Mouse (Mus musculus): ENCODE measurements around the gene Hgd. TPM values are rescaled to one million over a fixed set of nuclear protein-coding genes. Genes with fewer than 3 reads are reported as not detected.

The Hgd gene
- polyA plus RNA-seq, 1 experiment from 2014 or later = not detected

GRCm38 (mm10) chr16:37590921-37591320, 11.0 kb downstream of the Hgd start:
- Histone ChIP-seq H3K9me3 (ENCODE audit: control insufficient read depth, low read length) (no peaks in the 10 kb centered on the region), H3K4me3 (ENCODE audit: low read length) (no peak overlapping the region), H3K9ac (ENCODE audit: low read depth, low read length) (no peak overlapping the region), H3K4me2 (ENCODE audit: low read length) (no peak overlapping the region), H3K4me1 (ENCODE audit: control insufficient read depth, insufficient read depth, low read depth, low read length) (peaks cover 2% of the 10 kb centered on the region; the same call in 1 of the 2 replicates), H3K36me3 (ENCODE audit: control insufficient read depth, insufficient read depth, low read length) (no peaks in the 10 kb centered on the region), H3K27ac (ENCODE audit: low read depth, low read length) (peak overlapping the region; percentile 13; the same call in 1 of the 2 replicates), H3K27me3 (replicated peaks; ENCODE audit: control insufficient read depth, insufficient read depth, low read length) (no peaks in the 10 kb centered on the region)
- ATAC-seq = peak; percentile 84
- WGBS = 61% methylated on average over 3 of the region's 3 CpGs

- no peak overlapping the region; the same call in 1 of the 2 replicates for H3K27ac ChIP-seq (ENCODE audit: low read depth, low read length)
- H3K9ac ChIP-seq (ENCODE audit: low read depth, low read length) = no peak overlapping the region
- no peaks in the 10 kb centered on the region for H3K36me3 ChIP-seq (ENCODE audit: control insufficient read depth, insufficient read depth, low read length)
- 0 out of 2 replicates have a peak, but pooled peaks have one; percentile 6 for ATAC-seq
- H3K4me3 ChIP-seq (ENCODE audit: low read length) = no peak overlapping the region
- no peaks in the 10 kb centered on the region for H3K9me3 ChIP-seq (ENCODE audit: control insufficient read depth, low read length)
- H3K4me2 ChIP-seq (ENCODE audit: low read length) = no peak overlapping the region
- no peaks in the 10 kb centered on the region for H3K27me3 ChIP-seq (replicated peaks; ENCODE audit: control insufficient read depth, insufficient read depth, low read length)
- H3K4me1 ChIP-seq (ENCODE audit: control insufficient read depth, insufficient read depth, low read depth, low read length) = peaks cover 2% of the 10 kb centered on the region; the same call in 1 of the 2 replicates
- 90% methylated on average over 8 of the region's 8 CpGs for WGBS
Measured at GRCm38 (mm10) chr16:37591551-37591950, 11.6 kb downstream of the Hgd start.

DNA sequence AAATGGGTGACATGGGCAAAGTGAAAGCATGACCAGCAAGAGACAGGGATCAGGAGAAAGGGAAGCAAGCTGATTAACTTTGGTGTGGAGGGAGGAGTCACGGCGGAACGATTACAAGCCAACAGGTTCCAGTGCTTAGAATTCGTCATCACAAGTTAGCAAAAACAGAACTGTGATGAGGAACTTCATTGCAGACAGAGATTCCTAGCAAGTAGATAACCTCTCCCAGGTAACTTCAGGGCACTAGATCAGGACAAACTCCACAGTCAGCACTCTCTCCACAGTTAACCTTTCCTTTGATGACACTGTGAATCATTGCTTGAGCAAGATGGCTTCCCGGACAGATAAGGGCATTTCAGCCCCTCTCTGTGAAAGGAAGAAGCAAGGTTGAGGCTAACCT, 17.5 kb downstream of the Hgd start:
- H3K27ac ChIP-seq (ENCODE audit: low read depth, low read length) = no peak overlapping the region
- H3K4me3 ChIP-seq (ENCODE audit: low read length) = no peak overlapping the region
- no peak overlapping the region for H3K4me2 ChIP-seq (ENCODE audit: low read length)
- H3K9me3 ChIP-seq (ENCODE audit: control insufficient read depth, low read length) = no peaks in the 10 kb centered on the region
- H3K27me3 ChIP-seq (replicated peaks; ENCODE audit: control insufficient read depth, insufficient read depth, low read length) = no peaks in the 10 kb centered on the region
- no peak overlapping the region for H3K9ac ChIP-seq (ENCODE audit: low read depth, low read length)
- no peak for ATAC-seq
- no peaks in the 10 kb centered on the region for H3K36me3 ChIP-seq (ENCODE audit: control insufficient read depth, insufficient read depth, low read length)
- H3K4me1 ChIP-seq (ENCODE audit: control insufficient read depth, insufficient read depth, low read depth, low read length) = no peaks in the 10 kb centered on the region
- WGBS = 80% methylated on average over 5 of the region's 5 CpGs

DNA sequence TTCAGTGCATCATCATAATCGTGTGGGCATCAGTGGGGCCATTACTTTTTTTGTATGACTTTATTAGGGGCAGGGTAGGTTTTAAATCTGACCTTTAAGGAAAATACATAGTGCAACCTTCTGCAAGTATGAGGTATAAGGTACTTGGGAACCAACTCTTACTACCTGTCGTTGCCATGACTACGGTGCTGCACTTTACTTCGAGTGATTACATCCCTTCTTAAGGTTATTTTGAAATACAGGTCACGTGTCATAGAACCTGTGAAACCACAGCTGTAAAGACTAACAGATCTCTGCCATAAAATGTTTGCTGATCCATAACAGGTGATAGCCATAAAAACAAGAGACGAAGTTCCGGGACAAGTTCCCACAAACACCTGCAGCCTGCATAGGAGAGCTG, 18.5 kb downstream of the Hgd start:
- Histone ChIP-seq H3K27me3 (replicated peaks; ENCODE audit: control insufficient read depth, insufficient read depth, low read length) (no peaks in the 10 kb centered on the region), H3K4me2 (ENCODE audit: low read length) (no peak overlapping the region), H3K9me3 (ENCODE audit: control insufficient read depth, low read length) (no peaks in the 10 kb centered on the region), H3K9ac (ENCODE audit: low read depth, low read length) (no peak overlapping the region), H3K4me3 (ENCODE audit: low read length) (no peak overlapping the region), H3K36me3 (ENCODE audit: control insufficient read depth, insufficient read depth, low read length) (no peaks in the 10 kb centered on the region), H3K27ac (ENCODE audit: low read depth, low read length) (no peak overlapping the region), H3K4me1 (ENCODE audit: control insufficient read depth, insufficient read depth, low read depth, low read length) (no peaks in the 10 kb centered on the region)
- 91% methylated on average over 7 of the region's 7 CpGs for WGBS
- no peak for ATAC-seq

DNA sequence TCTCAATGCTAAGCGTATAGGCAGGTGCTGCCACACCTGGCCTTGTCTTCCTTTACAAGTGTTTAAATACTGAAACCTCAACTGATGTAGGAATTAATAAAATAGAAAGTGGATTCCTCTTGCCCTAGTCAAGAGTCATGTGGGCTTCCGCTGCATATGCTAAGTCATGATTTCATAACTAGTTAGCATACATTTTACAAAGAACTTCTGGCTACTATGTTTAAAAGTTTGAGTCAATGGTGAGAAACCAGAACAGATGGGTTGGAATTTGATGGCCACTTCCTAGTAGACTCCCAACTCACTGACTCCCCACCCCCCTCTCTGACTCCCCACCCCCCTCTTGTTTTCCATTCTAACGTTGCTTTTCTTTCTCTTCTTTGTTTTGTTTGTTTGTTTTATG, 19.4 kb downstream of the Hgd start:
- ATAC-seq = no peak
- WGBS = 83% methylated on average over 3 of the region's 3 CpGs
- H3K4me3 ChIP-seq (ENCODE audit: low read length) = no peak overlapping the region
- H3K4me2 ChIP-seq (ENCODE audit: low read length) = no peak overlapping the region
- no peaks in the 10 kb centered on the region for H3K4me1 ChIP-seq (ENCODE audit: control insufficient read depth, insufficient read depth, low read depth, low read length)
- no peak overlapping the region for H3K9ac ChIP-seq (ENCODE audit: low read depth, low read length)
- H3K36me3 ChIP-seq (ENCODE audit: control insufficient read depth, insufficient read depth, low read length) = no peaks in the 10 kb centered on the region
- no peaks in the 10 kb centered on the region for H3K9me3 ChIP-seq (ENCODE audit: control insufficient read depth, low read length)
- H3K27me3 ChIP-seq (replicated peaks; ENCODE audit: control insufficient read depth, insufficient read depth, low read length) = no peaks in the 10 kb centered on the region
- no peak overlapping the region for H3K27ac ChIP-seq (ENCODE audit: low read depth, low read length)

DNA sequence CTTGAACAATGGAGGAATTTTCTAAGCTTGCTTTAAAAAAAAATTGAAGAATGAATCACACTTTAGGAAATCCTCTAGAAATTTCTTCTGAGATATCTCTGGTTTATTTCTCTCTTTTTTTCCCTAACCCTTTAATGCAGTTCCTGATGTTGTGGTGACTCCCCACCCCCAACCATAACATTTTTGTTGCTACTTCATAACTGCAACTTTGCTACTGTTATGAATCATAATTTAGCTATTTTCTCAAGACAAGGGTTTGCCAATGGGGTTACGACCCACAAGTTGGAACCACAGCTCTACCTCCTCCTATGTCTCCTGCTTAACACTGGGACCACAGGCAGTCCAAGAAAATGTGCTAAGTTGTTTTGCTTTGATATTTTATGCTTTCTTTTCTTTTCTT, 23.5 kb downstream of the Hgd start:
- ATAC-seq = no peak
- 97% methylated on average over 1 of the region's 1 CpGs for WGBS
- no peak overlapping the region for H3K4me2 ChIP-seq (ENCODE audit: low read length)
- H3K27me3 ChIP-seq (replicated peaks; ENCODE audit: control insufficient read depth, insufficient read depth, low read length) = no peaks in the 10 kb centered on the region
- no peak overlapping the region for H3K27ac ChIP-seq (ENCODE audit: low read depth, low read length)
- H3K36me3 ChIP-seq (ENCODE audit: control insufficient read depth, insufficient read depth, low read length) = no peaks in the 10 kb centered on the region
- no peak overlapping the region for H3K9ac ChIP-seq (ENCODE audit: low read depth, low read length)
- no peaks in the 10 kb centered on the region for H3K9me3 ChIP-seq (ENCODE audit: control insufficient read depth, low read length)
- no peak overlapping the region for H3K4me3 ChIP-seq (ENCODE audit: low read length)
- H3K4me1 ChIP-seq (ENCODE audit: control insufficient read depth, insufficient read depth, low read depth, low read length) = no peaks in the 10 kb centered on the region

DNA sequence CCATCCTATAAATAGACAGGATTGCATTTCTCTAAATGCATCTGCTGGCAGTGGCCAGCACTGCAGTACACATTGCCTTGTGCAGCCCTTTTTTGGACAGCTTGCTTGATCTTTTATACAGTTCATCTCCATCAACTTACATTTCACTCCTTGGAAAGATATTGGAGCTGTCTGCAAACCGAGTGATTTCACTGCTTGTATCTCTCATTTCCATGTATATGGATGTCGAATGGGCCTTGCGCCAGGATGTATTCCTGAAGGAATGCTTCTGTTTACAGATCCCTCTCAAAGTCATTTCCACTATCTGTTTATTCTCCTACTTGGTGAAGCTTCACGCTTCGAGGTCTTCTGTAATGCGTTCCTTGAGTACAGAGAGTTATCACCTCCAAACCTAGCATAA, 24.3 kb downstream of the Hgd start:
- Histone ChIP-seq H3K4me3 (ENCODE audit: low read length) (no peak overlapping the region), H3K4me1 (ENCODE audit: control insufficient read depth, insufficient read depth, low read depth, low read length) (no peaks in the 10 kb centered on the region), H3K9ac (ENCODE audit: low read depth, low read length) (no peak overlapping the region), H3K36me3 (ENCODE audit: control insufficient read depth, insufficient read depth, low read length) (no peaks in the 10 kb centered on the region), H3K9me3 (ENCODE audit: control insufficient read depth, low read length) (no peaks in the 10 kb centered on the region), H3K27ac (ENCODE audit: low read depth, low read length) (no peak overlapping the region), H3K27me3 (replicated peaks; ENCODE audit: control insufficient read depth, insufficient read depth, low read length) (no peaks in the 10 kb centered on the region), H3K4me2 (ENCODE audit: low read length) (no peak overlapping the region)
- WGBS = 76% methylated on average over 6 of the region's 6 CpGs
- no peak for ATAC-seq

DNA sequence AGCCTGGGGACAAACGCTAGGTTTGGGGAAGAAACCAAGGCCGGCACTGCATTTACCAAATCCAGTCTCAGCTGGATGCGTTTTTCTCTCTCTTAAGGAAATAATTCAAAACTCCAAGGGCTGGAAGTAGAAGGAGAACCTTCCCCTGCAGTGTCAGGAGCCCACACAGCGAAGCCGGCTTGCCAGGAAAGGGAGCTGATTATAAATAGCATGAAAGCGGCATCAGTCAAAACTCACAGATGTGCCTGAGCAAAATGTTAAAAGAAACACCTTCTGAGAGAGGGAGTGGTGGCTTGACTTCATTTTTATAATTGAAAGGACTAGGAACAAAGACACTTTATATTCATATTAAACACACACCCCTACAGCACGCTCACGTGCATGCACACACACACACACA, 30.4 kb downstream of the Hgd start:
- H3K27me3 ChIP-seq (replicated peaks; ENCODE audit: control insufficient read depth, insufficient read depth, low read length) = no peaks in the 10 kb centered on the region
- no peaks in the 10 kb centered on the region for H3K9me3 ChIP-seq (ENCODE audit: control insufficient read depth, low read length)
- 78% methylated on average over 8 of the region's 8 CpGs for WGBS
- 0 out of 2 replicates have a peak, but pooled peaks cover 2% of the 10 kb centered on the region for H3K4me1 ChIP-seq (ENCODE audit: control insufficient read depth, insufficient read depth, low read depth, low read length)
- H3K4me2 ChIP-seq (ENCODE audit: low read length) = no peak overlapping the region
- ATAC-seq = no peak
- H3K9ac ChIP-seq (ENCODE audit: low read depth, low read length) = 0 out of 2 replicates have a peak overlapping the region, but pooled peaks have one; percentile 14
- no peak overlapping the region for H3K4me3 ChIP-seq (ENCODE audit: low read length)
- no peaks in the 10 kb centered on the region for H3K36me3 ChIP-seq (ENCODE audit: control insufficient read depth, insufficient read depth, low read length)
- H3K27ac ChIP-seq (ENCODE audit: low read depth, low read length) = no peak overlapping the region

DNA sequence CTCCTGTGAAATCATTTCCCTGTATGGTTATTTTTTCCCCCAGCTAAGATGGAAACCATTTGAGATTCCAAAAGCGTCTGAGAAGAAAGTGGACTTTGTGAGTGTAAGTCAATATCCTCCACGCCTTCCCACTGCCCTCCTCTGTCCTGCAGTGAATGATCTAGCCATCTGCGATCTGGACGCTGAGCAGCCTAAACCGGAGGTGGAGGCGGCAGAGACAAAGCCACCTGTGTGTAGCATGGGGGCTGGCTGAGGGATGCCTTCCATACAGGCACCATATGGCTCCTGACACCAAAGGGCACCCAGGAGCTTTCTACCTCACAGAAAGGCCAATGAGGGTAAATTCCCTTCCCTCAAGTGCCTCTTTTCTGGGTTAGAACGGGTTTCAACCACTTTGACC, 31.1 kb downstream of the Hgd start:
- Histone ChIP-seq H3K27me3 (replicated peaks; ENCODE audit: control insufficient read depth, insufficient read depth, low read length) (no peaks in the 10 kb centered on the region), H3K4me3 (ENCODE audit: low read length) (no peak overlapping the region), H3K36me3 (ENCODE audit: control insufficient read depth, insufficient read depth, low read length) (no peaks in the 10 kb centered on the region), H3K4me2 (ENCODE audit: low read length) (no peak overlapping the region), H3K9me3 (ENCODE audit: control insufficient read depth, low read length) (no peaks in the 10 kb centered on the region), H3K9ac (ENCODE audit: low read depth, low read length) (no peak overlapping the region), H3K4me1 (ENCODE audit: control insufficient read depth, insufficient read depth, low read depth, low read length) (0 out of 2 replicates have a peak, but pooled peaks cover 2% of the 10 kb centered on the region), H3K27ac (ENCODE audit: low read depth, low read length) (no peak overlapping the region)
- ATAC-seq = no peak
- 78% methylated on average over 7 of the region's 7 CpGs for WGBS

DNA sequence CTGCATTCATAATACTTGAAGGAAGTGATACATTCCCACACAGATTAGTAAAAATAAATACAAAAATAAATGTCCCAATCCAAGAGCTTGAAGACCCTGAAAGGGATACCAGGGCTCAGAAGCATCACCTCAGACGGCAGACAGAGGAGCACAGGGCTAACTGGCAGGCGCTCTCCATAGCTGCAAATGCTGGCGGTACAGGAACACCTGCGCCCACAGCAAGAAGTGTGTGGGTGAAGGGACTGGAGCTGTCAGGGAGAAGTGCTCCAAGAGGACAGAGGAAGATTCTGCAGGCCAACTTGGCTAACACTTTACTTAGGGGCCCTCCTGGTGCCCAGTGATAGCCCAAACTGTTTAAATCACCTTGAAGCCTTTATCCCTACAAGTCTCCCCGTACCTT, 32.1 kb downstream of the Hgd start:
- Histone ChIP-seq H3K9me3 (ENCODE audit: control insufficient read depth, low read length) (no peaks in the 10 kb centered on the region), H3K27me3 (replicated peaks; ENCODE audit: control insufficient read depth, insufficient read depth, low read length) (no peaks in the 10 kb centered on the region), H3K9ac (ENCODE audit: low read depth, low read length) (no peak overlapping the region), H3K4me1 (ENCODE audit: control insufficient read depth, insufficient read depth, low read depth, low read length) (0 out of 2 replicates have a peak, but pooled peaks cover 2% of the 10 kb centered on the region), H3K27ac (ENCODE audit: low read depth, low read length) (no peak overlapping the region), H3K4me2 (ENCODE audit: low read length) (no peak overlapping the region), H3K4me3 (ENCODE audit: low read length) (no peak overlapping the region), H3K36me3 (ENCODE audit: control insufficient read depth, insufficient read depth, low read length) (no peaks in the 10 kb centered on the region)
- ATAC-seq = no peak
- WGBS = 94% methylated on average over 5 of the region's 5 CpGs

All from hindbrain, embryonic 16.5 days (tissue).